Mouse (Mus musculus): ENCODE results near the gene Kcnj16.

DNA sequence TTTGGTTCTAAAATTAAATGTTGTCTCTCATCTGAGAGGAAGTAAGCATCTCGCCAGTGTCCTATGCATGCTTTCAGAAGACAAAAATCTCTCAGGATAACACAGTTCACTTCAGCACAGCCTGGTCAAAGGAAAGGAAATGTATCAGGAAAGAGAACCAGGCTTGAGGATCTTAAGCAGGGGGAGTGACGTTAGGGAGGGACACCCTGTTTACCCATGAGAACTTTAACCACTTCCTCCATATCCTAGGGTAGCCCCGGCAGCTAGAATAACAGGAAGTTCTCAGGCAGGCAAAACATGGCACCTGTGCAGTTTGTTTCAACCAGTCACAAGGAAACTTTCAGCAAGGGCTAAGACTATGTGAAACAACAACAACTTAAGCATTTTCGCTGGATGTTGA lies 25.8 kb downstream of the Kcnj16 start:
- TF ChIP-seq CTCF (IDR thresholded peaks at IDR 0.05 in 2 of 3, conservative IDR thresholded peaks at IDR 0.05 in 1 of 3; ENCODE audit: control insufficient read depth in 1 of 3, insufficient read depth in 1 of 3, low read depth in 2 of 3, low read length in 3 of 3, poor library complexity in 1 of 3, severe bottlenecking in 1 of 3), result no peak
- TF ChIP-seq CHD2 (IDR thresholded peaks at IDR 0.05; ENCODE audit: low read length), result no peak
- TF ChIP-seq BHLHE40 (IDR thresholded peaks at IDR 0.05; ENCODE audit: borderline replicate concordance, low read depth, low read length), result no peak
